Mouse (Mus musculus): ENCODE results near the gene Riok2.

The Riok2 gene

DNA sequence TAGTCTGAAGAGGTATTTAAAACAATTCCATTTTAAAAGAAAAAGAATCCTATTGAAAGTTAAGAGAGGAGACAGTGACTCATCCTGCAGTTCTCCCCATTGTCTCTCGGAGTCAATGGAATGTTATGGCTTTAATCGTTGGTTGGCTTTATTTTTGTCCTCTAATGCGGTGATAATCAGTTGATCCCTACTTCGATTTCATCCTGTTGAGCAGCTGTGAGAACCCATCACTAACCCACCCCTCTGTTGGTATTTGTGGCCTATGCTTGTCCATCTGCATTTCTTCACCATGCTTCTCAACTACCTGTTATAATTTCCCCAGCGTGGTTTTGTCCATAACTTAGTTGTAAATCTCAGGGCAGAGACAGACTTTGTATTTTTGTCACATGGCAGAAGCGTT is 34.0 kb downstream of the Riok2 start:
- DNase-seq (ENCODE audit: low spot score), result no peak

DNA sequence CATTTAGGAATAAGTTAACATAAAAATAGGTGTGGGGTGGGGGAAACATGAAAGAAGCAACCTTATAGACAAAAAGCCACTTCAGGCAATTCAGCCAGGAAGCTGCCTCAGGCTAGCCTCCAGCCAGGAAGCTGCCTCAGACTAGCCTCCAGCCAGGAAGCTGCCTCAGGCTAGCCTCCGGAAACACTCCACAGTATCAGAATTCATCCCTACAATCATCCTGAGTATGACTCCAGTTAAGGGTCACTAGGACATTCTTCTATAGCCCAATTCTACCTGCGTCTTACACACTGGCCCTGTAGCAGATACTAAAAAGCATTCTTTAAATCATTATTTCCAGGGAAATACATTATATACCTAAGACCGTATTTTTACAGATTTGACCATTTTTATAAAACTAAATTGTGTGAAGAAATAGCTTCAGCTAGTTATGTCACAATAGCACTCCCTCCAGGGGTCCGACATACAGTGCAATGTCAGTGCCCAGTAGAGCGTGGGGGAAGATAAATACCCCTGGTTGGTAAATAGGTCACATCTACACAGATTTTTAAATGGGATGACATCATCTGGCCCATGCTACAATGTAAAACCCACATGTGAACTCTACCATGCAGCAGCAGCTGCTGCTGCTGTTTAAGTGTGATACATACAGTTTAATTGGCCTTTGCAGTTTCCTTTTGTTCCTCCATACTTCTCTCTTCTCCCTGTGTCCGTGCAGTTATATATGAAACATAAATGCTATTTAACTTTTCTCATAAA is 34.8 kb downstream of the Riok2 start:
- no peak for DNase-seq (ENCODE audit: low spot score)

DNA sequence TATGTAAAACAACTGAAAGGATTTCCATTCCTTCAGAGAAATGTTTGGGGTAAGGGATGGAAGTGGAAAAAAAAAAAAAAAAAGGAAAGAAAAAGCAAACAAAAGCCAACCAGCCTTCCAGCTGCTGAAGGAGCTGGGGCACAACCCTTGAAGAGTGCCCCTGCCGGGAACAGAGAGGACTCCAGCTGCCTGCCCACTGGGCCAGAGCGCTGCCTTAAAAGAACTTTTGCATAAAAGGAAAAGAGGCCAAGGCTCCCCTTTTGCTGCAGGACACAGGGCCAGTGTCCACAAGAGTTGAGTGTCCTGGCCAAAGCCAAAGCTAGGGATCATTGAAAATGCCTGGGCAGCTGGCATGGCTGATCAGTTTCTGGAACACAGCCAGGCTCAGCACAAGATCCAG is 35.5 kb downstream of the Riok2 start:
- DNase-seq (ENCODE audit: low spot score), result no peak

- DNase-seq (ENCODE audit: low spot score), result no peak
Measured at GRCm38 (mm10) chr17:17411443-17411842, 37.3 kb downstream of the Riok2 start.

DNA sequence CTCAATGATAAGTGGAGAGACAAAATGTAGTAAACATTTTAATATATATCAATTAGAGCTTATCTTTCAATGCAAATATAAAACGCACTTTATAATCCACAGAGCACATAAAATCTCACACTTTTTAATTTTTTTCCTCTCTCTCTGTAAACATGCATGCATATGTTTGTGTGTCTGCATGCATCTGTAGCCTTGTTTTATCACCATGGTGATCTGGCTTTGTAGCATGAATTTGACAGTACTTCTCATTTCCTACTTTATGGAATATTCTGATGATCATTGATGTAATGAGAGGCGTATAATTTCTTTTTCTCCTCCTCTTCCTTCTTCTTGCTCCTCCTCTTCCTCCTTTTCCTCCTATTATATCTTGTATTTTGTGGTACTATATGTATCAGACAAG is 38.1 kb downstream of the Riok2 start:
- no peak for DNase-seq (ENCODE audit: low spot score)

GRCm38 (mm10) chr17:17414206-17414605 is 40.1 kb downstream of the Riok2 start:
- no peak for DNase-seq (ENCODE audit: low spot score)

DNA sequence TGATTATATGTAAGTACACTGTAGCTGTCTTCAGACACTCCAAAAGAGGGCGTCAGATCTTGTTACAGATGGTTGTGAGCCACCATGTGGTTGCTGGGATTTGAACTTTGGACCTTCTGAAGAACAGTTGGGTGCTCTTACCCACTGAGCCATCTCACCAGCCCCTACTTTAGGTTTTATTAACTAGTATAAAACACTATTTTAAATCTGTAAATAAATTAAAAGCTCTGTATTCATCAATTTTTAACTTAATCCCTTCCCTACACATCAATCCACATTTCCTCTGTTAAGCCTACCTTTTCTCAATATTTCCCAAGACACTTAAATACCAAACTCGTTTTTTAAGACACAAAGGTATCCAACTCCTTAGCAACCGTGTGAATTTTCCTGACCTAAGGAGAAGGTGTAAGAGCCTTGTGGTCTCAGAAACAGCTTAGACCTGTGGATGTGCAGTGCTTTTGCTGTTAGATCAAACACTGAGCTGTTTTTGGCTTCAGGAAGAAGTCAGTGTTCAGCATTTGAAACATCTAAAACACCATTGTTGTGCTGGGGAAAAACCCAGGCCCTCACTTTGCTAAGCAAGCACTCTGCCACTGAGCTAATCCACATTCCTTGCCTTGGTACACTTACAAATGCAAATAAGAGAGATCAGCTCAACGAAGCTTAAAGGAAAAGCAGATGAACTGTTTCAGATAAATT is 50.6 kb downstream of the Riok2 start:
- no peak for DNase-seq (ENCODE audit: low spot score)

DNA sequence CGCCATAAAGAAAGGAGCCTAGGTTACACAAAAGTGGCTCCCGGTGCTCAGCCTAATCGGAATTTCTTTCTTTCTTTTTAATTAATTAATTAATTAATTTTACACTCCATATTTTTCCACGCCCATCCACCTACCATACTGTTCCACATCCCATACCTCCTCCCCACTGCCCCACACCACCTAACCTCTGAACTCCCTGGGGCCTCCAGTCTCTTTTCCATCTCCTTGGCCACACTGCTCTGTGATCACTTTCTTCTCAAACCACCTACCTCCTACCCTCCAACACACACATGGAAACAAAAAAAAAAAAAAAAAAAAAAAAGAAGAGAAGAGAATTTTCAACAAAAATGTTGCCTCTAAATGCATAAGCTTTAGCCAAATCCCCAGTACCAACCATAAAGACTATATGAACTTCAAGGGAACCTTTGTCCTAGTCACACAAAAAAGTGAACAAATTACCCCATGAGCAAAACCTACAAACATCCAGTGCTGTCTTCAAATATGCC is 51.3 kb downstream of the Riok2 start:
- no peak for DNase-seq (ENCODE audit: low spot score)

DNA sequence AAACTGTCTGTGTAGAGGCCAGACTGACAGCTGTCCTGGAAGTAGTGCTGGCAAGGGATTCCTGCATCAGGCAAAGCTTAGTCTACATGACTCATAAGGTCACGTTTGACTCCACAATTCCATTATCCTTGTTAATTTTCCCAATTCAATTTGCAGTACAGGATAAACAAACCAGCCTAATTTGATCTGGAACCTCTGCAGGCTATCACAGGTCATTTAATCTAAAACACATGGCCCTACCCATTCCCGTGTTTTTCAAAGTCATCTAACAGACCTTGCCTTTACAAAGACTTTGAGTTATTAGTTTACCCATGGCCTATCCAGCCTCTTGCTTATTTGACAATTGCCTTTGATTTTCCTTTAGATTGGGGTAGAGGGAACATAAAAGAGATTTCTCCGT is 51.8 kb downstream of the Riok2 start:
- DNase-seq (ENCODE audit: low spot score), result no peak

- no peak for DNase-seq (ENCODE audit: low spot score)
Measured at GRCm38 (mm10) chr17:17428888-17429287, 54.8 kb downstream of the Riok2 start.

- no peak for DNase-seq (ENCODE audit: low spot score)
Measured at GRCm38 (mm10) chr17:17433679-17434078, 59.6 kb downstream of the Riok2 start.

DNA sequence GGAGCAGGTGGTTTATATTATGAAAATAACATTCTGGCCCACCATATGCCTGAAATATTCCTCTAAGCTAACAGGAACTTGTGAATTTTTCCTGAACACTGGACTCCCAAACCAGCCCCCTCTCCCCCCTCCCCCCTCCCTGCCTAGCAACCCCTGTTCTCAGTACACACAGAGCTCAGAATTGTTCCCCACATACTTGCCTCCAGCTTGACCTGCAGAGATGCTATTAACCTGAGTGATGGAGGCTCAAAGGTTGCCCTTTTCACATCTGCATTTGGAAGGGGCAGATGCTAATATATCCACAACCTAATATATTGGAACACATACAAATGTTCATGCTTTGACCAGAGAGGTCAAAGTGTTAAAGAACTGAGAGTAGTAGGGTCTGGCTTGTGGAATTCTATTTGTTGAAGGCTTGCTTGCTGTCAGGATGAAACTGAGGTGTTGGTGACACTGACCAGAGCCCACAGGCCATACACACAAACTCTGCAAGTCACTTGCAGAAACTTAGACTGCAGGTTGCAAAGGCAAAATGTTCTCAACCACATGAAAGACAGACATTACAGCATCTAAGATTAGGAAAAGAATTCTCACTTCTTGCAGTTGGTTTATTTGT is 64.6 kb downstream of the Riok2 start:
- DNase-seq (ENCODE audit: low spot score), result no peak

DNA sequence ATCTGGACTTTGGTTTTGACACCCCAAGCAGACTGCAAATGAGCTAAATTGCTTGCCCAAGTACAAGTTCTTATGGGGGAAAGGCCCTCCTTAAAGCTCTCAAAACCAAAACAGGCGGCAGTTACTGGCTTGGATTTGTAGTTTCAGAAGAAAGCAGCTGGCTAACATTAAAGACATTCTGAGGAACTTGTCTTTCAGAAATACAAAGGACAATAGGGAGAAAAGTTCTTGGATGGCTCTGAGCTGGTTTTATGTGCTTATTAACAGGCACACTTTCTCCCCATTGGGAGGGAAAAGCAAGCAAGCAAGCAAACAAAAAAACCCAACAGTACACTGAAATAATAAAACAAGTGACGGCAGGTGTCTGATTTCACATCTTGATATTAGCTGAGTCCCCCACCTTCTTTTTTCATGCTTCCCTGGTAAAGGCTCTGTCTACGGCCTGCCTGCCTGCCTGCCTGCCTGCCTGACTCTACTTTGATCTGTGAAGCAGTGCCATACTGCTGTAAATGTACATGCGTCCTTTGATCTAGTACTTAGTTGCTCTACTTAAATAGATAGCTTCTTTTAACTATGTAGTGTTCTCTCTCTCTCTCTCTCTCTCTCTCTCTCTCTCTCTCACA is 67.9 kb downstream of the Riok2 start:
- DNase-seq (ENCODE audit: low spot score), result no peak

GRCm38 (mm10) chr17:17444297-17444886 is 70.3 kb downstream of the Riok2 start:
- no peak for DNase-seq (ENCODE audit: low spot score)

Measured in ovary, postnatal 36 days (tissue).